Mouse (Mus musculus) heart, postnatal 0 days (tissue): ENCODE measurements around the gene Vmn1r197.

Experiments
- CTCF ChIP-seq: IDR thresholded peaks from 2 replicates; pipeline ENCODE4 v1.5.1; 2016; ENCODE audit warnings: antibody characterized with exemption, control low read depth, low read depth
- EP300 ChIP-seq: IDR thresholded peaks from 2 replicates; pipeline ENCODE4 v1.6.1; 2016; ENCODE audit warnings: antibody characterized with exemption, low read depth

DNA sequence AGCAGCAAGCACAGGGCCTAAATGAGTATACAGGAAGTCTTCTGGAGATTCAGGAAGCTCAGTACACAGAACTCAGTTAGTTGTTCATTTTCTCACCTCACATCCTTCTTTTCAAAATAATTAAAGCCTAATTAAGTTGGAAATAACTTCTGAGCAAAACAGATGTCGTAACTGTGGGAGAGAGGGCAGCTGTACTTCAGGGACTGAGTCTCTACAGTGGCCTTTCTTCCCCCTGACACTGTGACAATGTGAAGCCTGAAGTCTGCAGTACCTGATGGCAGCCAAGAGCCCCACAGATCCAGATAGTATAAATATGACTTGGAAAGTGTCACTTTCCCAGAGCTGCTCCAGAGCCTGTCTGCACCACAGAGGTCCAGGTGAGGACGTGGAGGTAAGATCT is 55.1 kb downstream of the Vmn1r197 start, which contains the start of gene Vmn1r199:
- TF ChIP-seq CTCF (no peak), EP300 (no peak)
